Mouse (Mus musculus): Measurements from ENCODE around the gene Gtf2f2.

- no peak for TF ChIP-seq CTCF (IDR thresholded peaks at IDR 0.05; ENCODE audit: control insufficient read depth, insufficient read depth, low read length)
- no peak for TF ChIP-seq POLR2A (IDR thresholded peaks at IDR 0.05; ENCODE audit: borderline replicate concordance, control insufficient read depth, low read depth, low read length)
Observed at GRCm38 (mm10) chr14:76024641-76025040, 14.0 kb upstream of the Gtf2f2 start.
